Mouse (Mus musculus) kidney, adult 11 months (tissue): ENCODE data around the gene Syngap1.

Experiments
- DNase-seq: peaks from one replicate; pipeline ENCODE4 v3.0.0; 2022

Syngap1 gene

GRCm38 (mm10) chr17:26995562-26995961, 54.5 kb downstream of the Syngap1 start:
- no peak for DNase-seq

- no peak for DNase-seq
These were observed 56.6 kb downstream of the Syngap1 start for GRCm38 (mm10) chr17:26997661-26998060.

- no peak for DNase-seq
These were observed 57.2 kb downstream of the Syngap1 start for GRCm38 (mm10) chr17:26998283-26998682.

- DNase-seq = peak; percentile 48
These were observed 58.9 kb downstream of the Syngap1 start for GRCm38 (mm10) chr17:26999996-27000395.

- no peak for DNase-seq
These were observed 60.1 kb downstream of the Syngap1 start for GRCm38 (mm10) chr17:27001151-27001550.

GRCm38 (mm10) chr17:27001889-27002288, 60.8 kb downstream of the Syngap1 start:
- no peak for DNase-seq

GRCm38 (mm10) chr17:27004431-27004830, 63.4 kb downstream of the Syngap1 start:
- DNase-seq = peak; percentile 38

- no peak for DNase-seq
These were observed 63.9 kb downstream of the Syngap1 start for GRCm38 (mm10) chr17:27004903-27005485.

GRCm38 (mm10) chr17:27005644-27006043, 64.6 kb downstream of the Syngap1 start:
- no peak for DNase-seq

- no peak for DNase-seq
These were observed 67.2 kb downstream of the Syngap1 start for GRCm38 (mm10) chr17:27008277-27008676.

GRCm38 (mm10) chr17:27011167-27011566, 70.1 kb downstream of the Syngap1 start:
- DNase-seq = no peak

GRCm38 (mm10) chr17:27011998-27012672, 71.1 kb downstream of the Syngap1 start:
- DNase-seq = no peak

- DNase-seq = no peak
These were observed 71.9 kb downstream of the Syngap1 start for GRCm38 (mm10) chr17:27012909-27013308.

GRCm38 (mm10) chr17:27017564-27018499, 76.8 kb downstream of the Syngap1 start:
- peak; percentile 86 for DNase-seq

- DNase-seq = no peak
These were observed 77.6 kb downstream of the Syngap1 start for GRCm38 (mm10) chr17:27018555-27019196.

GRCm38 (mm10) chr17:27021076-27021475, 80.0 kb downstream of the Syngap1 start:
- no peak for DNase-seq

GRCm38 (mm10) chr17:27021736-27022135, 80.7 kb downstream of the Syngap1 start:
- DNase-seq = no peak
